Mouse (Mus musculus) urinary bladder, postnatal 4 days (tissue): ENCODE measurements around the gene Hspbap1.
A peak's percentile ranks its signal among the peaks of the same experiment; 100 is the strongest.

Experiments
- DNase-seq, 2 experiments: peaks; one replicate each; pipeline ENCODE4 v3.0.0; 2021 to 2022; ENCODE audit warnings: low spot score in 2 of 2

Hspbap1 gene

GRCm38 (mm10) chr16:35791962-35792521, 21.9 kb downstream of the Hspbap1 start:
- DNase-seq: no peak

GRCm38 (mm10) chr16:35802163-35802562, 32.0 kb downstream of the Hspbap1 start:
- DNase-seq: no peak

GRCm38 (mm10) chr16:35803723-35804122, 33.5 kb downstream of the Hspbap1 start:
- no peak for DNase-seq

DNA sequence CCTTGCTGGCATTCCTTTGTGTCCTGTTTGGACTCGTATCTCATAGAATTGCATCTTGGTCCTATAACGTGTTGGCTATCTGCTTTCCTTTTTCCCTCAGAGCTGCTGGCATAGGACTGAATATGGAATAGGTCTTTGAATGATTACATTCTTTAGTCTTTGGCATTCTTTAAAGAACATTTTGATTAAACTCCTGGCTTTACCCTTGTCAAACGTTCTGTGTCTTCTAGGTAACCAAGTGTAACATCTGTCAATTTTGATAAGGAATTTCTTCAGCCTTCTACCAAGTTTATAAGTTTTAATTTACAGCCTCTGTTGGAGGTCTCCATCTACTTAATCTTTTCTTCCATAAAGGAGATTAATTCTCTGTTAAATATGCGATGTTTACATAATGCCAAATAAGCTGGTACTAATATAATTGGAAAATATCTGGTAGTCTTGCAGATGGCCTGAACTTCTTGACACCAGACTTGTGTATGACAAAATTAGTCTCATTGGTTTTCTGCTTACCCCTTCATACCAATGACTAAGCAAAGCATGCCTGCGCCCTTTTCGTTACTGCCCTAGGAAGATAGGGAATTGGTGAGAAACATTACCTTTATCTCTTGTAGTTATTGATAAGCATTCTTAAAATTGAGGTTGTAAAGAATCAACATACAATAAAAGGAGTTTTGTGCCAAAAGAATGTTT, 36.9 kb downstream of the Hspbap1 start:
- DNase-seq: no peak

DNA sequence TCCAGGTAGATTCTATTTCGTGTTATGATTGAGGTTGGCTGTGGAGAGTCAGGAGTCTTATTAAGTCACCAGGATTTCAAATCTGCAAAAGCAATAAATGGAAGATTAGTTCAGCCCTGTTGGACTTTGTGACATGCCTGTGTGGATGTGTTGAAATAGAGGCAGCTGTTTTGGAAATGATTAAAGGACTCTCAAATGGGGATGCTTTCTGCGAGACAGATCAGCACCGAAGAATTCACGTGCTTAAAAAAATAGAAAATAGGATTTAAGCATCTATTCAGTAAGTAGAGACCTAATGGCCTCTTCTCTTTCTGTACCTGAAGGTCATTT, 37.5 kb downstream of the Hspbap1 start:
- DNase-seq: no peak

DNA sequence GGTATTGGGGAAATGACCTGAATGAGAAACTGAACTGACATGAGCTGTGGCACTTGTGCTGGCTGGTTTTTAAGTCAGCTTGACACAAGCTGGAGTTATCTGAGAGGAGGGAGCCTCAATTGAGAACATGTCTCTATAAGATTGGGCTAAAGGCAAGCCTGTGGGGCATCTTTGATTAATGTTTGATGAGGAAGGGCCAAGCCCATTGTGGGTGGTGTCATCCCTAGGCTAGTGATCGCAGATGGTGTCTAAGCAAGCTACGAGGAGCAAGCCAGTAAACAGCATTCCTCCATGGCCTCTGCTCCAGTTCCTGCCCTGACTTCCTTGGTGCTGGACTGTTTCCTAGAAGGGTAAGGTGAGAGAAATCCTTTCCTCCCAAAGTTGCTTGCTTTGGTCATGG, 38.7 kb downstream of the Hspbap1 start:
- DNase-seq: no peak

DNA sequence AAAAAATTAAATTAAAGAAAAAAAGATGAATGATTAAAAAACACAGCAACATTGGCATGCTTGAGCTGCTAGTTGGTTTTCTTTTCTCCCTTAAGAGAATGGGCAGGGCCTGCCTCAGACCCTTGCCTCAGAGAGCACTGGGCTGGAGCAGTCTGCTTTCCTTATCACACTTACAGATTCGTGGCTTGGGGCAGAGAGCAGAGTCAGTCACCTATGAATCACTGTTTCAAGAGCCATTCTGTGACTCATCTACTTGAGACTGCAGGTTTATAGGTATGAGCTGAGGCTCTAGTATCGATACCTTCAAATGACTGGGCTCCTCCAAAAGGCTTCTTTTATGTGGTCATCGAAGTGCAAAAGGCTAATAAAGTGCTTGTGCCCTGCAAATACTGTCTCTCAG, 42.9 kb downstream of the Hspbap1 start:
- DNase-seq: no peak

DNA sequence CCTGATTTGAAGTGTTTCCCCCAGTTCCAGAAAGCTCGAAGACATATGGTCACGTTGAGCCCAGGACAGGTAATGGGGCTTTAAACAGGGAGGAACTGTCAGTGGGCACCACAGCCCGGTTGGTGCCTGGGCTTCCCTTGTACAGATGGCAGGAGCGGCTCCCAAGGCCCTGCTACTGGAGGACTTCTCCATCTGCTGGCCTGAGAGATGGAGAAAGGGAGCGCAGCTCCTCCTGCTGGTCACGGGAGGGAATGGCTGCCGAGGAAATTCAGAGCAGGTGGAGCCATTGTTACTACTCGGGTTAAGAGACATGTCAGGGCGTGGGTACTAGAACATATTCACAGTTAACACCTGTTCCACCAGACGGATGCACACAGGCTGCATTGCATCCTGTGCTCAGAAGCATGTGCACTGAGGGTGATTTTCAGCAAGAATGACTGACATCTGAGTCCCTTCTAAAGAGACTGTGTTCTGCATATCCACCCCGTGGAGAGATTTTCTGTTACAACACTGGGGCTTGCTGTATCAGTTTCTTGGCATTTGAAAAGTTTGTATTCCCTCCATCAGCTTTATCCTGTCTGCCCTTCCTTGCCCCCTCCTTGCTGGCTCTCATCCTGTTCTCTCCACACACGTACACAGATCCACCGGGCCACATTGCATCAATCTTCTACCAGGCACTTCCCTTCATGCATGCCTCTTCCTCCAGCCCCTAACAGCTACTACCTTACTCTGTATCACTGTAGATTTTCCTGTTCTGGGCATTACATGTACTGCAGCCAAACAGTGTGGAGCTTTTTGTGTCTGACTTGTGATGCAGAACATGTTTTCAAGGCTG, 47.3 kb downstream of the Hspbap1 start:
- DNase-seq: peak; percentile 70 to 79

- no peak for DNase-seq
Measured at GRCm38 (mm10) chr16:35829999-35830398, 59.8 kb downstream of the Hspbap1 start.

DNA sequence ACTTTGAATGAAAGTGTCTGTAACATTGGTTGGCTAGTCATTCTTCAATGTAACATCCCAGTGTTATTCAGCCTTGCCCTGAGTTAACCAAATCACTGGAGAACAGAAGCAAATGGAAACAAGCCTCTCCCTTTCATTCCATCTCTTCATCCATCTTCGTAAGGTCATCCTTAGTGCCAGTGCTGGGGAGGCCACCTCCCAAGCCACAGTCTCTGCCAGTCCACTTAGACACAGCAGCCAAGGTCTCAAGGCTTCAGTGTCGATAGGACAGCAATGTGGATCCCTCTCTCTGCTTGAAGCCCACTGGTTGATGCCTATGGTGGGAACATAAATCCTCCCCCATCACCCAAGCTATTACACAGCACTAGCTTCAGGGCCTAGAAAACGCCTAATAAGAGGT, 62.8 kb downstream of the Hspbap1 start:
- DNase-seq: no peak

DNA sequence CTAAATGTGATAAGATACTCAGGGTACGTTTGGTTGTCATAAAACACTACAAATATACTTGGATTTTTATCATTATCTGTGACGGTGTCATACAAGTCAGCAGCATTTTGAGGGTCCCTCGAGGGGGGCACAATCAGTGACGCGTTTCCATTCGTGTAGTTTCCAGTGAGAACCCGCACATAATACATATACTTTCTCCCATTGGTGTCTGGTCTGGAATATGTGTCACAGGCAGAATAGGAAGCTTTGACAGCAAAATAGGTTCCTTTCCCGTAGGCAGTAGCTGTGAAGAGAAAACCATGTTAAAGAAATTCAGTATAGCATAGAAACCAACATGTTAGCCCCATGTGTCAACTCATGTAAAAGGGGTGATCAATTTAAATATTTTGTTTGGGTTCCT, 64.5 kb downstream of the Hspbap1 start:
- DNase-seq: no peak

- DNase-seq: no peak
Measured at GRCm38 (mm10) chr16:35839680-35840079, 69.5 kb downstream of the Hspbap1 start.

- DNase-seq: no peak
Measured at GRCm38 (mm10) chr16:35847138-35847537, 77.0 kb downstream of the Hspbap1 start.

GRCm38 (mm10) chr16:35855846-35856245, 85.7 kb downstream of the Hspbap1 start:
- DNase-seq: no peak

GRCm38 (mm10) chr16:35856766-35857165, 86.6 kb downstream of the Hspbap1 start:
- no peak for DNase-seq

DNA sequence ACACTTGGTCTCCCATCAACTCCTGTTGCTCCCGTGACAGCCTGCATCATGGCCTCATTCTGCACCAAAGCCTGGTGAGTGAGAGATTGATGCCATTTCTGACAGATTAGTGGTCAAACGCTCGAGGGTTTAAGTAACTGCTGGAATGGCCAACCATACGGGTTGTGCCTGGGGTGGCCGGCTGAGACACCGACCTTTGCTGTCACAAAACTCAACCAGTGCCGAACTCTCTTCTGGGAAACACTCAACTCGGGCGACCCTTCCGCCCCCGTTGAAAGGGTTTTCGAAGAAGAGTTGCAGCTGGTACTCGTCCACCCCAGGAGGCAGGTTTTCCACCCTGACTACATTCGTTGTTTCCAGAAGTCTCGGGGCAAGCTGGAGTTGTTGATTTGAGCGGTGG, 90.1 kb downstream of the Hspbap1 start:
- DNase-seq: no peak

DNA sequence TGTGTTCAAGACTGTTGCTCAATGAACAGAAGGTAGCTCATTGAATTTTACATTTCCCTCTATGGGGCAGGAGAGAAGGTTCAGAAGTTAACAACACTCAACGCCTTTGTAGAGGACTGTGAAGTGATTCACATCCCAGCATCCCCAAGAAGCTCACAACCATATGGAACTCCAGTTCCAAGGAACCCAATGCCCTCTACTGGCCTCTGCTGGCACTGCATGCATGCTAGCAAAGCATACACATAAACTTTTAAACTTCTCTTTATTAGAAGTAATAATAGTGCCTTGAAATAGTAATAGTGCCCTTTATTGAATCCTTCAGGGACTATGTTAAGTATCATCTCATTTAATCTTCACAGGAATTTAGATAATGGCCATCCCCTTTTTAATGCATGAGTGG, 91.9 kb downstream of the Hspbap1 start:
- DNase-seq: no peak

DNA sequence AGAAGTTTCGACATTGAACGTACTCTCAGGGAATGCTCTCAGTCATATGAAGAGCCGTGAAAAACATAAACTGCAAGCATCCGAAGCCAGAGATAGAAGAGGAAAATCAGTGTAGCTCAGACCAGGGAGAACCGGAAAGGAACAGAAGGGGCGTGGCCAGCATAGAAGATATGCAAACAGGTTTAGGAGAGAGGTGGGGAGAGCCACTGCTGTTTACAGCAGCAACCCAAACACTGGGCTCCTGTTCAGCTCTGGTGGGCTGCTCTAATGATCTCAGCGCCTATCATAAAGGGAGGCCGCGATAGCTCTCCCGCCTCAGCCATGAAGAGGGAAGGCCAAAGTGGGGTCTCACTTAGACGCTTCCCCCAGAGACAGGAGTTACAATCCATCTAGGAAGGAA, 97.6 kb downstream of the Hspbap1 start:
- no peak for DNase-seq

- DNase-seq: no peak
Measured at GRCm38 (mm10) chr16:35869126-35869525, 99.0 kb downstream of the Hspbap1 start.

- no peak for DNase-seq
Measured at GRCm38 (mm10) chr16:35869656-35870055, 99.5 kb downstream of the Hspbap1 start.

DNA sequence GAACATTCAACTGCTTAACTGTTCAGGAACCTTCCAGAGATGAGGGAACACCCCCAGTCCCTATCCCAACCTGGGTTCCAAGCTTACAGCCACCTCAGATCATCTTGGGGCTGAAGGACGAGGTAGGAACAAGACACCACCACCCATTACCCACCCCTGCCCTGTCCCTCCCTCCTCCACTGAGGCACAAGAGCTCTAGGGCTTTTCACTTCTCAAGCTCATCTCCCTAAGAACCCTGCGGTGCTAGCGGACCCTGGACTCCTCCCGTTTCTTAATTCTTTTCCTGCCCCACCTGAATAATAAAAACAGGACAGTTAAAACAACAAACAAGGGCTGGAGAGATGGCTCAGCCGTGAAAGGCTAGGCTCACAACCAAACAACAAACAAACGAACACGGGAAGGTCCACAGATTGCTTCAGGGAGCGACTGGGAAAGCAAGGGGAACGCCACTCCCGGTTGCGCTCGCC, 100.4 kb downstream of the Hspbap1 start:
- DNase-seq: no peak

GRCm38 (mm10) chr16:35871048-35871851, 101.1 kb downstream of the Hspbap1 start, which contains the start of gene Parp14:
TSS of gene Parp14 (minus strand) at chr16:35871544.
- peak in 1 of 2 experiments; percentile 25 for DNase-seq
